Mouse (Mus musculus) mouse embryonic stem cell (cell line): ENCODE results near the gene Scamp4.

Experiments used
- in situ Hi-C, 2 experiments: fragments of 300-500 bp; cut with MboI; formaldehyde crosslinking; loops; 1 replicate in 1 of 2; 3 replicates in 1 of 2; pipeline ENCODE4 v1.14.3; 2019 to 2020; ENCODE audit warnings: low sequenced_read_pairs in 2 of 2, low pct_unique_long_range_greater_than_20kb in 1 of 2, mixed read lengths in 1 of 2; ENCODE audit not compliant: unreplicated experiment in 1 of 2

The Scamp4 gene

GRCm38 (mm10) chr10:80576351-80577194 lies 26.1 kb upstream of the Scamp4 start:
- in situ Hi-C loops: loop anchor here (5.0 to 10.0 kb wide), 2 partner anchors 106 to 108 kb away; no protein-coding TSS in a partner anchor

GRCm38 (mm10) chr10:80577195-80578130 lies 25.2 kb upstream of the Scamp4 start, which contains the start of gene Klf16:
Klf16 (minus strand) TSS chr10:80577321.
- in situ Hi-C loops: loop anchor here (5.0 to 10.0 kb wide), 2 partner anchors 105 to 107 kb away; no protein-coding TSS in a partner anchor

- in situ Hi-C loops: loop anchor here (5.0 to 10.0 kb wide), 2 partner anchors 104 to 107 kb away; no protein-coding TSS in a partner anchor
Observed at GRCm38 (mm10) chr10:80578131-80578750, 24.4 kb upstream of the Scamp4 start.

GRCm38 (mm10) chr10:80578911-80579310 lies 23.8 kb upstream of the Scamp4 start:
- in situ Hi-C loops: loop anchor here (5.0 to 10.0 kb wide), 2 partner anchors 103 to 106 kb away; no protein-coding TSS in a partner anchor

- in situ Hi-C loops: no loop called here
Observed at GRCm38 (mm10) chr10:80583047-80583446, 19.6 kb upstream of the Scamp4 start.

- in situ Hi-C loops: no loop called here
Observed at GRCm38 (mm10) chr10:80584045-80584488, 18.6 kb upstream of the Scamp4 start.

GRCm38 (mm10) chr10:80584642-80585552 lies 17.8 kb upstream of the Scamp4 start:
- in situ Hi-C loops: no loop called here

- in situ Hi-C loops: no loop called here
Observed at GRCm38 (mm10) chr10:80585581-80585980, 17.1 kb upstream of the Scamp4 start.

- in situ Hi-C loops: no loop called here
Observed at GRCm38 (mm10) chr10:80586407-80587304, 16.0 kb upstream of the Scamp4 start.

GRCm38 (mm10) chr10:80587305-80587657 lies 15.4 kb upstream of the Scamp4 start:
- in situ Hi-C loops: no loop called here

- in situ Hi-C loops: no loop called here
Observed at GRCm38 (mm10) chr10:80589127-80589878, 13.4 kb upstream of the Scamp4 start.

- in situ Hi-C loops: no loop called here
Observed at GRCm38 (mm10) chr10:80589879-80590854, 12.5 kb upstream of the Scamp4 start, which contains the start of gene Abhd17a. Abhd17a (minus strand) TSS chr10:80590341.

- in situ Hi-C loops: no loop called here
Observed at GRCm38 (mm10) chr10:80596318-80596717, 6.4 kb upstream of the Scamp4 start.

GRCm38 (mm10) chr10:80603364-80603763 lies 692 bp downstream of the Scamp4 start:
- in situ Hi-C loops: no loop called here

GRCm38 (mm10) chr10:80604001-80604509 lies 1.4 kb downstream of the Scamp4 start:
- in situ Hi-C loops: no loop called here
